Mouse (Mus musculus): Measurements from ENCODE around the gene Gapdh. TPM values are rescaled to one million over a fixed set of nuclear protein-coding genes. Genes with fewer than 3 reads are reported as not detected.
"Not testable (repeated sequence)": the region's sequence is repeated elsewhere in the genome, so short reads cannot be mapped to it uniquely, and the experiment has no call there.

Gene Gapdh
- polyA plus RNA-seq, 1 experiment from 2014 or later: 2,731 TPM

DNA sequence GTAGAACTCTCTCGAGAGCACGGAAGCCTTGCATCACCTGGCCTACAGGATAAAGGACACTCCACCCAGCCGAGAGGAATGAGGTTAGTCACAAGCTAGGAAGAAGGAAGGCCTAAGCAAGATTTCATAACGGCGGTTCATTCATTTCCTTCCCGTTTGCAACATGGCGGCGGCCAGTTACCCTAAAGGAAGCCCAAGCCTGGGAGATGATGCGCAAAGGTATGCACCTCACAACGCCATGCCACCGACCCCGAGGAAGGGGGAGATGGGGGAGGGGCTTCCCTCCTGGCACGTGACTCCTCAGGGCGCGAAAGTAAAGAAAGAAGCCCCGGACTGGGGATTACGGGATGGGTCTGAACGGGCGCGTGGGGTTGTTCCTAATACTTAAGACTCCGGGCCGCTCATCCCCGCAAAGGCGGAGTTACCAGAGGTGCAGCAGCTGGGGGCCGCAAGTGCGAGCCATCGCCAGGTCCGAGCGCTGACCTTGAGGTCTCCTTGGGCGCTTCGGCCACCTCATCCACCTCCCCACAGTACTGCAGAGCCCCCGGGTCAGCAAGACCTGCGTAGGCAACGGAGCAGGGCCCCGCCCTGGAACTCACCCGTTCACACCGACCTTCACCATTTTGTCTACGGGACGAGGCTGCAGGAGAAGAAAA lies 1.5 kb downstream of the Gapdh start:
- H3K4me3 ChIP-seq: peak overlapping the region; percentile 93
- DNase-seq (ENCODE audit: low spot score): peak; percentile 91
- no peaks in the 10 kb centered on the region for H3K27me3 ChIP-seq (replicated peaks; ENCODE audit: low read depth, poor library complexity, severe bottlenecking)
- WGBS: under 1% methylated on average over 39 of the region's 39 CpGs
- H3K36me3 ChIP-seq (replicated peaks): peaks cover 88% of the 10 kb centered on the region
- no peaks in the 10 kb centered on the region for H3K9me3 ChIP-seq
- peaks cover 63% of the 10 kb centered on the region for H3K4me1 ChIP-seq
- H3K27ac ChIP-seq (replicated peaks): peak overlapping the region; percentile 99

GRCm38 (mm10) chr6:125163801-125164657 lies 2.2 kb downstream of the Gapdh start:
- H3K27ac ChIP-seq (replicated peaks): peak overlapping the region; percentile 99
- peaks cover 88% of the 10 kb centered on the region for H3K36me3 ChIP-seq (replicated peaks)
- H3K27me3 ChIP-seq (replicated peaks; ENCODE audit: low read depth, poor library complexity, severe bottlenecking): no peaks in the 10 kb centered on the region
- H3K4me1 ChIP-seq: peaks cover 63% of the 10 kb centered on the region
- WGBS: 6% methylated on average over 20 of the region's 20 CpGs
- H3K4me3 ChIP-seq: peak overlapping the region; percentile 93
- no peaks in the 10 kb centered on the region for H3K9me3 ChIP-seq
- peak; percentile 48 for DNase-seq (ENCODE audit: low spot score)

GRCm38 (mm10) chr6:125162615-125163305 lies 3.5 kb downstream of the Gapdh start:
- not testable (repeated sequence) for H3K9me3 ChIP-seq; H3K27me3 ChIP-seq (replicated peaks; ENCODE audit: low read depth, poor library complexity, severe bottlenecking); H3K27ac ChIP-seq (replicated peaks); DNase-seq (ENCODE audit: low spot score)
- Histone ChIP-seq H3K4me1 (peaks cover 62% of the 10 kb centered on the region), H3K36me3 (replicated peaks) (peaks cover 86% of the 10 kb centered on the region), H3K4me3 (peak overlapping the region; percentile 41)
- WGBS: 78% methylated on average over 13 of the region's 16 CpGs

DNA sequence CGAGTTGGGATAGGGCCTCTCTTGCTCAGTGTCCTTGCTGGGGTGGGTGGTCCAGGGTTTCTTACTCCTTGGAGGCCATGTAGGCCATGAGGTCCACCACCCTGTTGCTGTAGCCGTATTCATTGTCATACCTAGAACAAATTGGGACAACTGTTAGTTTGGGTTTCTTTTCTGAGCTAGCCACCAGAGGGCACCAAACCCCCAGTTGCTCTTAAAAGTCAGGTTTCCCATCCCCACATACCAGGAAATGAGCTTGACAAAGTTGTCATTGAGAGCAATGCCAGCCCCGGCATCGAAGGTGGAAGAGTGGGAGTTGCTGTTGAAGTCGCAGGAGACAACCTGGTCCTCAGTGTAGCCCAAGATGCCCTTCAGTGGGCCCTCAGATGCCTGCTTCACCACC lies 4.3 kb downstream of the Gapdh start:
- H3K4me3 ChIP-seq; H3K27ac ChIP-seq (replicated peaks); H3K27me3 ChIP-seq (replicated peaks; ENCODE audit: low read depth, poor library complexity, severe bottlenecking); H3K9me3 ChIP-seq: not testable (repeated sequence)
- H3K36me3 ChIP-seq (replicated peaks): peaks cover 84% of the 10 kb centered on the region
- WGBS: 8% methylated on average over 4 of the region's 5 CpGs
- H3K4me1 ChIP-seq: peaks cover 62% of the 10 kb centered on the region
- DNase-seq (ENCODE audit: low spot score): peak; percentile 70

- peak; percentile 71 for DNase-seq (ENCODE audit: low spot score)
- 16% methylated on average over 22 of the region's 22 CpGs for WGBS
- Histone ChIP-seq H3K4me1 (peaks cover 62% of the 10 kb centered on the region), H3K27ac (replicated peaks) (peak overlapping the region; percentile 37), H3K36me3 (replicated peaks) (peaks cover 83% of the 10 kb centered on the region), H3K4me3 (peak overlapping the region; percentile 30; the same call in 1 of the 2 replicates), H3K9me3 (no peaks in the 10 kb centered on the region), H3K27me3 (replicated peaks; ENCODE audit: low read depth, poor library complexity, severe bottlenecking) (no peaks in the 10 kb centered on the region)
Observed at GRCm38 (mm10) chr6:125160854-125161760, 5.2 kb downstream of the Gapdh start.

DNA sequence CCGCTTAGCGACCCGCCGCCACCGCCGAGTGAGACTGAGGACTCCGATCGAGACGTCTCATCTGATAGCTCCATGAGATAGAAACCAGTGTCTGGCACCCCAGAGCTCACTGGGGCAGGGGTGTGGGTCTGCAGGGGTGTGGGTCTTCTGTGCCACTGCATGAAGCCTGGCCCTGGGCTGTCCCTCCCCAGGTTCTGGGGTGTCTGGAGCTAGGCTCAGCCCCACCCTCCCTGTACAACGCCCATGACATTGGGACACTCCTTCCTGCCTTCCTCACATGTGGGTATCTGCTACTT lies 5.8 kb downstream of the Gapdh start:
- peak; percentile 42 for DNase-seq (ENCODE audit: low spot score)
- Histone ChIP-seq H3K36me3 (replicated peaks) (peaks cover 85% of the 10 kb centered on the region), H3K4me1 (peaks cover 61% of the 10 kb centered on the region), H3K4me3 (peak overlapping the region; percentile 30; the same call in 1 of the 2 replicates), H3K27me3 (replicated peaks; ENCODE audit: low read depth, poor library complexity, severe bottlenecking) (no peaks in the 10 kb centered on the region), H3K9me3 (no peaks in the 10 kb centered on the region), H3K27ac (replicated peaks) (peak overlapping the region; percentile 37)
- 69% methylated on average over 10 of the region's 10 CpGs for WGBS

- H3K4me1 ChIP-seq: peaks cover 66% of the 10 kb centered on the region
- DNase-seq (ENCODE audit: low spot score): no peak
- H3K27me3 ChIP-seq (replicated peaks; ENCODE audit: low read depth, poor library complexity, severe bottlenecking): no peaks in the 10 kb centered on the region
- peaks cover 90% of the 10 kb centered on the region for H3K36me3 ChIP-seq (replicated peaks)
- H3K9me3 ChIP-seq: no peaks in the 10 kb centered on the region
- no peak overlapping the region for H3K27ac ChIP-seq (replicated peaks)
- H3K4me3 ChIP-seq: peak overlapping the region; percentile 30; the same call in 1 of the 2 replicates
- WGBS: 86% methylated on average over 7 of the region's 7 CpGs
Observed at GRCm38 (mm10) chr6:125159773-125160557, 6.3 kb downstream of the Gapdh start.

GRCm38 (mm10) chr6:125158944-125159492 lies 7.2 kb downstream of the Gapdh start:
- Histone ChIP-seq H3K27me3 (replicated peaks; ENCODE audit: low read depth, poor library complexity, severe bottlenecking) (no peaks in the 10 kb centered on the region), H3K27ac (replicated peaks) (no peak overlapping the region; the same call in 1 of the 2 replicates), H3K9me3 (no peaks in the 10 kb centered on the region), H3K4me1 (peaks cover 66% of the 10 kb centered on the region), H3K36me3 (replicated peaks) (peaks cover 87% of the 10 kb centered on the region), H3K4me3 (0 out of 2 replicates have a peak overlapping the region, but pooled peaks have one; percentile 18)
- 89% methylated on average over 15 of the region's 15 CpGs for WGBS
- no peak for DNase-seq (ENCODE audit: low spot score)

GRCm38 (mm10) chr6:125156903-125157614 lies 9.2 kb downstream of the Gapdh start:
- peak; percentile 54 for DNase-seq (ENCODE audit: low spot score)
- Histone ChIP-seq H3K27ac (replicated peaks) (peak overlapping the region; percentile 30; the same call in 1 of the 2 replicates), H3K36me3 (replicated peaks) (peaks cover 87% of the 10 kb centered on the region), H3K4me3 (peak overlapping the region; percentile 11; the same call in 1 of the 2 replicates), H3K27me3 (replicated peaks; ENCODE audit: low read depth, poor library complexity, severe bottlenecking) (no peaks in the 10 kb centered on the region), H3K4me1 (peaks cover 49% of the 10 kb centered on the region), H3K9me3 (no peaks in the 10 kb centered on the region)
- WGBS: 56% methylated on average over 7 of the region's 7 CpGs

GRCm38 (mm10) chr6:125156491-125156890 lies 9.8 kb downstream of the Gapdh start:
- DNase-seq (ENCODE audit: low spot score): no peak
- Histone ChIP-seq H3K4me1 (peaks cover 47% of the 10 kb centered on the region), H3K9me3 (no peaks in the 10 kb centered on the region), H3K27me3 (replicated peaks; ENCODE audit: low read depth, poor library complexity, severe bottlenecking) (no peaks in the 10 kb centered on the region), H3K4me3 (no peak overlapping the region), H3K36me3 (replicated peaks) (peaks cover 87% of the 10 kb centered on the region), H3K27ac (replicated peaks) (no peak overlapping the region)
- WGBS: 81% methylated on average over 3 of the region's 3 CpGs

Data from embryonic facial prominence, embryonic 10.5 days (tissue).